18 mouse cellular contexts compared by ENCODE assay signal in genomic region chr15:10225701-10226100, GRCm38 (mm10). TPM values are rescaled to one million over a fixed set of nuclear protein-coding genes. Genes with fewer than 3 reads are reported as not detected.
A peak's percentile ranks its signal among the peaks of the same experiment; 100 is the strongest.
DNase-seq lines count a peak whose midpoint lies in the region; ATAC-seq and TF ChIP-seq lines count a peak whose summit lies in the region.
"Had no signal": no experiment of that assay in that cellular context is flagged by ENCODE, and none has a peak within 500 bp of the region (broad histone marks: within the 10 kb centered on the region; RNA-seq: fewer than 3 reads in every experiment).

No protein-coding gene starts in this region.

- no peak overlapping the region for H3K9ac ChIP-seq in liver, postnatal 0 days (replicated peaks)
- no peak overlapping the region for H3K9ac ChIP-seq in liver, embryonic 11.5 days (ENCODE audit: low read depth, low read length)
- H3K9ac ChIP-seq in forebrain, embryonic 16.5 days (replicated peaks; ENCODE audit: low read depth, low read length), result no peak overlapping the region
- H3K9ac ChIP-seq: forebrain, embryonic 12.5 days; heart, embryonic 15.5 days; limb, embryonic 15.5 days; midbrain, embryonic 15.5 days had no signal

- TF ChIP-seq CTCF in liver, postnatal 0 days (IDR thresholded peaks at IDR 0.05; ENCODE audit: low read depth), result no peak

- H3K4me3 ChIP-seq in liver, postnatal 0 days (ENCODE audit: low read depth, low read length), result no peak overlapping the region
- H3K4me3 ChIP-seq in liver, embryonic 11.5 days (ENCODE audit: low read depth, low read length), result no peak overlapping the region
- H3K4me3 ChIP-seq in forebrain, embryonic 16.5 days (replicated peaks; ENCODE audit: low read length), result no peak overlapping the region
- H3K4me3 ChIP-seq: forebrain, embryonic 12.5 days; heart, adult 2 months; heart, embryonic 15.5 days; limb, embryonic 15.5 days; midbrain, embryonic 15.5 days had no signal

- H3K9me3 ChIP-seq in liver, postnatal 0 days (ENCODE audit: low read length), result no peaks in the 10 kb centered on the region
- H3K9me3 ChIP-seq in liver, embryonic 11.5 days (ENCODE audit: control insufficient read depth, low read length), result no peaks in the 10 kb centered on the region
- H3K9me3 ChIP-seq in forebrain, embryonic 16.5 days (ENCODE audit: control insufficient read depth, low read length), result no peaks in the 10 kb centered on the region
- H3K9me3 ChIP-seq: forebrain, embryonic 12.5 days; heart, embryonic 15.5 days; limb, embryonic 15.5 days; midbrain, embryonic 15.5 days had no signal

- no peak overlapping the region for H3K27ac ChIP-seq in liver, postnatal 0 days (ENCODE audit: low read depth)
- H3K27ac ChIP-seq in liver, embryonic 11.5 days (ENCODE audit: low read depth, low read length), result no peak overlapping the region
- H3K27ac ChIP-seq in forebrain, embryonic 16.5 days (ENCODE audit: low read length), result no peak overlapping the region
- H3K27ac ChIP-seq: forebrain, embryonic 12.5 days; heart, adult 2 months; heart, embryonic 15.5 days; limb, embryonic 15.5 days; midbrain, embryonic 15.5 days had no signal

- no peaks in the 10 kb centered on the region for H3K27me3 ChIP-seq in liver, postnatal 0 days (ENCODE audit: insufficient read depth, low read length)
- H3K27me3 ChIP-seq in liver, embryonic 11.5 days (replicated peaks; ENCODE audit: control insufficient read depth, insufficient read depth, low read length), result no peaks in the 10 kb centered on the region
- no peaks in the 10 kb centered on the region for H3K27me3 ChIP-seq in forebrain, embryonic 16.5 days (replicated peaks; ENCODE audit: control insufficient read depth, insufficient read depth, low read length)
- H3K27me3 ChIP-seq: forebrain, embryonic 12.5 days; heart, embryonic 15.5 days; limb, embryonic 15.5 days; midbrain, embryonic 15.5 days had no signal

- WGBS in liver, postnatal 0 days (ENCODE audit: insufficient replicate concordance), result 68% methylated on average over 4 of the region's 4 CpGs
- WGBS in liver, embryonic 11.5 days, result 83% methylated on average over 4 of the region's 4 CpGs
- 19% methylated on average over 4 of the region's 4 CpGs for WGBS in large intestine, adult 2 months
- WGBS in forebrain, embryonic 16.5 days, result 85% methylated on average over 4 of the region's 4 CpGs

- H3K36me3 ChIP-seq in liver, postnatal 0 days (replicated peaks; ENCODE audit: insufficient read depth, low read length), result no peaks in the 10 kb centered on the region
- no peaks in the 10 kb centered on the region for H3K36me3 ChIP-seq in liver, embryonic 11.5 days (ENCODE audit: control insufficient read depth, insufficient read depth, low read length)
- H3K36me3 ChIP-seq in forebrain, embryonic 16.5 days (ENCODE audit: control insufficient read depth, insufficient read depth), result no peaks in the 10 kb centered on the region
- H3K36me3 ChIP-seq: forebrain, embryonic 12.5 days; heart, embryonic 15.5 days; limb, embryonic 15.5 days; midbrain, embryonic 15.5 days had no signal

- H3K4me1 ChIP-seq in liver, postnatal 0 days (ENCODE audit: insufficient read depth), result peaks cover 3% of the 10 kb centered on the region; the same call in 1 of the 2 replicates
- no peaks in the 10 kb centered on the region for H3K4me1 ChIP-seq in liver, embryonic 11.5 days (replicated peaks; ENCODE audit: control insufficient read depth, insufficient read depth, low read length)
- H3K4me1 ChIP-seq in forebrain, embryonic 16.5 days (replicated peaks; ENCODE audit: control insufficient read depth, insufficient read depth, low read length), result no peaks in the 10 kb centered on the region
- H3K4me1 ChIP-seq: forebrain, embryonic 12.5 days; heart, embryonic 15.5 days; limb, embryonic 15.5 days; midbrain, embryonic 15.5 days had no signal

- H3K4me2 ChIP-seq in liver, postnatal 0 days (ENCODE audit: low read depth, low read length), result peak overlapping the region; percentile 19; the same call in 1 of the 2 replicates
- H3K4me2 ChIP-seq in liver, embryonic 11.5 days, result no peak overlapping the region
- no peak overlapping the region for H3K4me2 ChIP-seq in forebrain, embryonic 16.5 days (ENCODE audit: low read length)
- H3K4me2 ChIP-seq: forebrain, embryonic 12.5 days; heart, embryonic 15.5 days; limb, embryonic 15.5 days; midbrain, embryonic 15.5 days had no signal

- DNase-seq in cerebellum, postnatal 14 days, result peak; percentile 84 to 90
- no peak for DNase-seq in cerebellum, adult 11 months
- no peak for DNase-seq in liver, postnatal 0 days
- no peak for DNase-seq in liver, embryonic 11.5 days (ENCODE audit: low spot score)
- DNase-seq in kidney, adult 9 months, result peak; percentile 94
- DNase-seq in large intestine, adult 2 months (ENCODE audit: low read depth, low spot score), result peak; percentile 36
- DNase-seq in urinary bladder, adult 2 months (ENCODE audit: low spot score), result no peak
- DNase-seq: adrenal gland, adult 2 months; cerebellum, adult 11-12 months; gastrocnemius, postnatal 14 days; heart, adult 2 months; spleen, adult 18-20 months had no signal

- TF ChIP-seq EP300 in liver, postnatal 0 days (IDR thresholded peaks at IDR 0.05; ENCODE audit: low read depth), result no peak

- ATAC-seq in liver, postnatal 0 days, result peak; percentile 51
- no peak for ATAC-seq in liver, embryonic 11.5 days (replicated peaks; ENCODE audit: low FRiP score)
- no peak for ATAC-seq in forebrain, embryonic 16.5 days
- ATAC-seq: lung, postnatal 0 days; midbrain, embryonic 15.5 days had no signal

RNA-seq across cellular contexts. Expression of gene Prlr, which starts 48.7 kb away (rescaled TPM):
- polyA plus RNA-seq in liver, postnatal 0 days (2015; fragmentation: Nextera tagmentation; extraction: Ambion mirVana), result 13.1 and 13.8 TPM in 2 replicates
- polyA plus RNA-seq in liver, embryonic 11.5 days (2014; fragmentation: Nextera tagmentation; extraction: Ambion mirVana), result 0.19 and 0.33 TPM in 2 replicates
- polyA plus RNA-seq in large intestine, adult 2 months (2012; rRNA removed), result 18.2 and 43.3 TPM in 2 replicates
- 0.54 and 0.68 TPM in 2 replicates for polyA plus RNA-seq in urinary bladder, adult 2 months (2012; rRNA removed)
- 0.48 and 1.3 TPM in 2 replicates for polyA plus RNA-seq in forebrain, embryonic 16.5 days (2015; fragmentation: Nextera tagmentation; extraction: Ambion mirVana)

Comparison
In these comparisons a context has a peak if more than half of its experiments do, and no peak if none do; other contexts are left out.
1. DNase-seq: peak in cerebellum, postnatal 14 days (2 of 2), kidney, adult 9 months (single experiment) and large intestine, adult 2 months (single experiment); none in cerebellum, adult 11 months (single experiment), liver, postnatal 0 days (single experiment), liver, embryonic 11.5 days (single experiment) and urinary bladder, adult 2 months (single experiment).